Mouse (Mus musculus) testis, adult 2 months (tissue): ENCODE data around the gene Commd8. TPM values are rescaled to one million over a fixed set of nuclear protein-coding genes. Genes with fewer than 3 reads are reported as not detected.

Experiments used
- H3K27ac ChIP-seq: fragments of 200-500 bp; 2 replicates; pipeline ENCODE4 v1.5.1; 2012; ENCODE audit warnings: low read depth, low read length; ENCODE audit not compliant: control insufficient read depth, insufficient read depth
- H3K27me3 ChIP-seq: fragments of 200-500 bp; 2 replicates; pipeline ENCODE4 v1.6.1; 2012; ENCODE audit warnings: mild to moderate bottlenecking, low read length, moderate library complexity; ENCODE audit not compliant: control insufficient read depth, insufficient read depth
- H3K36me3 ChIP-seq: fragments of 200-500 bp; 2 replicates; pipeline ENCODE4 v1.6.1; 2012; ENCODE audit warnings: mild to moderate bottlenecking, low read length; ENCODE audit not compliant: control insufficient read depth, insufficient read depth
- H3K4me1 ChIP-seq: fragments of 200-500 bp; 2 replicates; pipeline ENCODE4 v1.6.1; 2012; ENCODE audit warnings: low read length; ENCODE audit not compliant: control insufficient read depth, insufficient read depth
- H3K4me3 ChIP-seq: fragments of 200-500 bp; 2 replicates; pipeline ENCODE4 v1.5.1; 2012; ENCODE audit warnings: low read depth, mild to moderate bottlenecking, low read length, moderate library complexity, mixed read lengths; ENCODE audit not compliant: control insufficient read depth
- CTCF ChIP-seq: fragments of 200-500 bp; IDR thresholded peaks from 2 replicates; pipeline ENCODE4 v1.5.1; 2012; ENCODE audit warnings: low read depth, mild to moderate bottlenecking, inconsistent platforms, low read length, moderate library complexity; ENCODE audit not compliant: control insufficient read depth, insufficient read depth, insufficient replicate concordance
- POLR2A ChIP-seq: fragments of 200-500 bp; IDR thresholded peaks from 2 replicates; pipeline ENCODE4 v1.6.1; 2012; ENCODE audit warnings: low read depth, mild to moderate bottlenecking, inconsistent platforms, low read length, moderate library complexity; ENCODE audit not compliant: control insufficient read depth
- polyA plus RNA-seq: library from polyadenylated mRNA; depleted of rRNA; stranded (reverse); fragments of >200 nt; gene quantifications from 2 replicates; pipeline ENCODE4 v1.2.3, GENCODE M21; 2012

Commd8 gene
- polyA plus RNA-seq, 1 experiment, result 2.7 TPM

GRCm38 (mm10) chr5:72170067-72170466 lies 2.1 kb upstream of the Commd8 start:
- Histone ChIP-seq H3K4me1 (no peaks in the 10 kb centered on the region; the same call in 1 of the 2 replicates), H3K36me3 (no peaks in the 10 kb centered on the region), H3K27ac (no peak overlapping the region), H3K4me3 (no peak overlapping the region), H3K27me3 (no peaks in the 10 kb centered on the region)
- TF ChIP-seq CTCF (no peak), POLR2A (no peak)

GRCm38 (mm10) chr5:72168285-72168621 lies 264 bp upstream of the Commd8 start:
- Histone ChIP-seq H3K36me3 (no peaks in the 10 kb centered on the region), H3K27me3 (no peaks in the 10 kb centered on the region), H3K4me3 (no peak overlapping the region), H3K4me1 (no peaks in the 10 kb centered on the region; the same call in 1 of the 2 replicates), H3K27ac (no peak overlapping the region)
- no peak for TF ChIP-seq CTCF
- TF ChIP-seq POLR2A, result no peak

GRCm38 (mm10) chr5:72164386-72164785 lies 3.6 kb downstream of the Commd8 start:
- H3K27me3 ChIP-seq, result no peaks in the 10 kb centered on the region
- no peaks in the 10 kb centered on the region; the same call in 1 of the 2 replicates for H3K4me1 ChIP-seq
- no peak for TF ChIP-seq CTCF
- TF ChIP-seq POLR2A, result no peak
- no peak overlapping the region for H3K27ac ChIP-seq
- no peak overlapping the region for H3K4me3 ChIP-seq
- H3K36me3 ChIP-seq, result peaks cover 4% of the 10 kb centered on the region

GRCm38 (mm10) chr5:72162855-72163254 lies 5.1 kb downstream of the Commd8 start:
- peaks cover 4% of the 10 kb centered on the region for H3K36me3 ChIP-seq
- no peak overlapping the region for H3K4me3 ChIP-seq
- TF ChIP-seq POLR2A, result no peak
- no peak for TF ChIP-seq CTCF
- no peaks in the 10 kb centered on the region for H3K27me3 ChIP-seq
- no peaks in the 10 kb centered on the region; the same call in 1 of the 2 replicates for H3K4me1 ChIP-seq
- no peak overlapping the region for H3K27ac ChIP-seq

- H3K4me3 ChIP-seq, result no peak overlapping the region
- TF ChIP-seq POLR2A (no peak), CTCF (no peak)
- no peak overlapping the region for H3K27ac ChIP-seq
- no peaks in the 10 kb centered on the region for H3K27me3 ChIP-seq
- no peaks in the 10 kb centered on the region for H3K4me1 ChIP-seq
- H3K36me3 ChIP-seq, result peaks cover 4% of the 10 kb centered on the region
Measured at GRCm38 (mm10) chr5:72160781-72161485, 7.1 kb downstream of the Commd8 start.

- no peaks in the 10 kb centered on the region for H3K4me1 ChIP-seq
Measured at GRCm38 (mm10) chr5:72159537-72159936, 8.5 kb downstream of the Commd8 start.

GRCm38 (mm10) chr5:72158667-72159066 lies 9.3 kb downstream of the Commd8 start:
- no peak overlapping the region for H3K4me3 ChIP-seq
- TF ChIP-seq CTCF, result no peak
- no peak for TF ChIP-seq POLR2A
- no peak overlapping the region for H3K27ac ChIP-seq
- H3K27me3 ChIP-seq, result no peaks in the 10 kb centered on the region
- peaks cover 4% of the 10 kb centered on the region for H3K36me3 ChIP-seq
- no peaks in the 10 kb centered on the region for H3K4me1 ChIP-seq

More at GRCm38 (mm10) chr5:72159537-72159936, 8.5 kb downstream of the Commd8 start:
- Histone ChIP-seq H3K27me3 (no peaks in the 10 kb centered on the region), H3K4me3 (no peak overlapping the region), H3K36me3 (peaks cover 4% of the 10 kb centered on the region), H3K27ac (no peak overlapping the region)
- TF ChIP-seq CTCF, result no peak
- no peak for TF ChIP-seq POLR2A
